Mouse (Mus musculus) liver, postnatal 0 days (tissue): ENCODE data around the gene Pmfbp1. TPM values are rescaled to one million over a fixed set of nuclear protein-coding genes. Genes with fewer than 3 reads are reported as not detected.

Experiments used
- ATAC-seq: fragments of 200-750 bp; cut with Nextera tagmentation; 2 replicates; pipeline ENCODE4 v1.8.0; 2017; ENCODE audit warnings: mild to moderate bottlenecking, moderate library complexity
- DNase-seq: peaks from one replicate; pipeline ENCODE4 v3.0.0-alpha.2; 2016
- H3K27ac ChIP-seq: fragments of 300-500 bp; sonication (generic); 2 replicates; pipeline ENCODE4 v1.5.1; 2014; ENCODE audit warnings: antibody characterized with exemption, moderate library complexity, mild to moderate bottlenecking, low read depth
- H3K27me3 ChIP-seq: fragments of 300-500 bp; sonication (generic); 2 replicates; pipeline ENCODE4 v1.6.1; 2014; ENCODE audit warnings: low read length, control low read depth, mixed read lengths; ENCODE audit not compliant: insufficient read depth
- H3K36me3 ChIP-seq: fragments of 300-500 bp; sonication (generic); replicated peaks from 2 replicates; pipeline ENCODE4 v1.6.1; 2014; ENCODE audit warnings: mild to moderate bottlenecking, control low read depth, low read length, moderate library complexity, mixed read lengths; ENCODE audit not compliant: insufficient read depth
- H3K4me1 ChIP-seq: fragments of 300-500 bp; sonication (generic); 2 replicates; pipeline ENCODE4 v1.6.1; 2014; ENCODE audit warnings: antibody characterized with exemption, mild to moderate bottlenecking, control low read depth; ENCODE audit not compliant: insufficient read depth
- H3K4me2 ChIP-seq: fragments of 300-500 bp; sonication (generic); 2 replicates; pipeline ENCODE4 v1.6.1; 2014; ENCODE audit warnings: low read depth, mild to moderate bottlenecking, low read length, moderate library complexity, mixed read lengths
- H3K4me3 ChIP-seq: fragments of 300-500 bp; sonication (generic); 2 replicates; pipeline ENCODE4 v1.5.1; 2014; ENCODE audit warnings: low read depth, low read length
- H3K9ac ChIP-seq: fragments of 300-500 bp; sonication (generic); replicated peaks from 2 replicates; pipeline ENCODE4 v1.6.1; 2014; ENCODE audit warnings: mild to moderate bottlenecking, moderate library complexity
- H3K9me3 ChIP-seq: fragments of 300-500 bp; sonication (generic); 2 replicates; pipeline ENCODE4 v1.6.1; 2016; ENCODE audit warnings: mild to moderate bottlenecking, control low read depth, low read length, mixed read lengths
- CTCF ChIP-seq: sonication (generic); IDR thresholded peaks from 2 replicates; pipeline ENCODE4 v1.5.1; 2016; ENCODE audit warnings: antibody characterized with exemption, low read depth
- EP300 ChIP-seq: IDR thresholded peaks from 2 replicates; pipeline ENCODE4 v1.6.1; 2016; ENCODE audit warnings: antibody characterized with exemption, low read depth, mild to moderate bottlenecking
- WGBS: fragments of 180-500 bp; shearing (Covaris S2); extraction: QIAGEN DNeasy Blood & Tissue Kit; methylation state at CpG from one replicate; pipeline ENCODE4 v1.1.7; 2014; ENCODE audit not compliant: insufficient replicate concordance; 5-methylcytosine and 5-hydroxymethylcytosine counted together
- polyA plus RNA-seq: library from polyadenylated mRNA; unstranded; fragments of >200 nt; fragmentation: Nextera tagmentation; extraction: Ambion mirVana; gene quantifications from 2 replicates; pipeline ENCODE4 v1.2.1, GENCODE M21; 2015

The Pmfbp1 gene
- polyA plus RNA-seq, 1 experiment from 2014 or later = not detected

- TF ChIP-seq CTCF (no peak), EP300 (no peak)
- 77% methylated on average over 5 of the region's 5 CpGs for WGBS
- DNase-seq (no peak), ATAC-seq (no peak)
- H3K4me2 ChIP-seq = no peak overlapping the region
- no peaks in the 10 kb centered on the region for H3K36me3 ChIP-seq
- H3K4me1 ChIP-seq = no peaks in the 10 kb centered on the region
- no peaks in the 10 kb centered on the region for H3K9me3 ChIP-seq
- no peak overlapping the region for H3K9ac ChIP-seq
- no peak overlapping the region for H3K4me3 ChIP-seq
- no peaks in the 10 kb centered on the region for H3K27me3 ChIP-seq
- no peak overlapping the region for H3K27ac ChIP-seq
Observed at GRCm38 (mm10) chr8:109505560-109505959, 11.7 kb downstream of the Pmfbp1 start.

GRCm38 (mm10) chr8:109524008-109524407, 30.2 kb downstream of the Pmfbp1 start:
- TF ChIP-seq EP300 = no peak
- no peak for TF ChIP-seq CTCF
- Histone ChIP-seq H3K27me3 (no peaks in the 10 kb centered on the region), H3K4me3 (no peak overlapping the region), H3K9me3 (no peaks in the 10 kb centered on the region), H3K9ac (no peak overlapping the region), H3K4me1 (no peaks in the 10 kb centered on the region), H3K27ac (no peak overlapping the region), H3K4me2 (no peak overlapping the region), H3K36me3 (no peaks in the 10 kb centered on the region)
- ATAC-seq (no peak), DNase-seq (no peak)
- WGBS = 69% methylated on average over 2 of the region's 2 CpGs

- Histone ChIP-seq H3K9me3 (no peaks in the 10 kb centered on the region), H3K4me3 (no peak overlapping the region), H3K9ac (no peak overlapping the region), H3K4me1 (no peaks in the 10 kb centered on the region), H3K36me3 (no peaks in the 10 kb centered on the region), H3K27ac (no peak overlapping the region), H3K4me2 (no peak overlapping the region), H3K27me3 (no peaks in the 10 kb centered on the region)
- DNase-seq (peak; percentile 66), ATAC-seq (no peak)
- peak; percentile 71 for TF ChIP-seq CTCF
- no peak for TF ChIP-seq EP300
- WGBS = 84% methylated on average over 19 of the region's 19 CpGs
Observed at GRCm38 (mm10) chr8:109535140-109535990, 41.5 kb downstream of the Pmfbp1 start.

- Histone ChIP-seq H3K9ac (no peak overlapping the region), H3K9me3 (no peaks in the 10 kb centered on the region), H3K36me3 (no peaks in the 10 kb centered on the region), H3K4me1 (no peaks in the 10 kb centered on the region), H3K4me2 (no peak overlapping the region), H3K27ac (no peak overlapping the region), H3K27me3 (no peaks in the 10 kb centered on the region), H3K4me3 (no peak overlapping the region)
- TF ChIP-seq CTCF (peak; percentile 83), EP300 (no peak)
- DNase-seq (peak; percentile 85), ATAC-seq (peak; percentile 70)
- WGBS = 10% methylated on average over 5 of the region's 5 CpGs
Observed at GRCm38 (mm10) chr8:109536703-109537102, 42.9 kb downstream of the Pmfbp1 start.

GRCm38 (mm10) chr8:109542165-109542564, 48.3 kb downstream of the Pmfbp1 start:
- Histone ChIP-seq H3K4me2 (no peak overlapping the region), H3K4me1 (no peaks in the 10 kb centered on the region), H3K36me3 (peaks cover 7% of the 10 kb centered on the region), H3K27me3 (no peaks in the 10 kb centered on the region), H3K27ac (no peak overlapping the region), H3K9me3 (no peaks in the 10 kb centered on the region), H3K9ac (no peak overlapping the region), H3K4me3 (no peak overlapping the region)
- ATAC-seq (no peak), DNase-seq (no peak)
- TF ChIP-seq EP300 = no peak
- no peak for TF ChIP-seq CTCF
- WGBS = 60% methylated on average over 5 of the region's 5 CpGs

GRCm38 (mm10) chr8:109542748-109543519, 49.1 kb downstream of the Pmfbp1 start:
- H3K27ac ChIP-seq = no peak overlapping the region
- WGBS = 72% methylated on average over 8 of the region's 8 CpGs
- DNase-seq = no peak
- no peaks in the 10 kb centered on the region for H3K27me3 ChIP-seq
- H3K4me2 ChIP-seq = no peak overlapping the region
- no peak for ATAC-seq
- no peaks in the 10 kb centered on the region for H3K9me3 ChIP-seq
- H3K4me1 ChIP-seq = no peaks in the 10 kb centered on the region
- no peak for TF ChIP-seq CTCF
- no peak for TF ChIP-seq EP300
- no peak overlapping the region for H3K9ac ChIP-seq
- H3K4me3 ChIP-seq = no peak overlapping the region
- peaks cover 15% of the 10 kb centered on the region for H3K36me3 ChIP-seq
